Mouse (Mus musculus): Measurements from ENCODE around the gene Extl2. TPM values are rescaled to one million over a fixed set of nuclear protein-coding genes. Genes with fewer than 3 reads are reported as not detected.

The Extl2 gene
- polyA plus RNA-seq, 1 experiment = 2.5 TPM

- no peak overlapping the region for H3K27ac ChIP-seq (ENCODE audit: insufficient read depth, low read depth, low read length)
- H3K4me3 ChIP-seq (ENCODE audit: low read depth, low read length) = no peak overlapping the region
- H3K4me1 ChIP-seq (ENCODE audit: control insufficient read depth, insufficient read depth, insufficient read length, low read length) = no peaks in the 10 kb centered on the region
- WGBS = 49% methylated on average over 5 of the region's 5 CpGs
- no peaks in the 10 kb centered on the region; the same call in 1 of the 2 replicates for H3K27me3 ChIP-seq (ENCODE audit: control insufficient read depth, insufficient read depth, low read length)
- TF ChIP-seq POLR2A (IDR thresholded peaks at IDR 0.05; ENCODE audit: low read depth, low read length) = no peak
- no peak for TF ChIP-seq CTCF (IDR thresholded peaks at IDR 0.05; ENCODE audit: extremely low read depth, insufficient read length, insufficient replicate concordance, low read depth, low read length)
- no peaks in the 10 kb centered on the region for H3K36me3 ChIP-seq (ENCODE audit: control insufficient read depth, insufficient read depth, low read length)
Measured at GRCm38 (mm10) chr3:116047034-116047433, 39.8 kb downstream of the Extl2 start.

GRCm38 (mm10) chr3:116057078-116057477 lies 49.8 kb downstream of the Extl2 start:
- 65% methylated on average over 6 of the region's 6 CpGs for WGBS

GRCm38 (mm10) chr3:116060320-116060719 lies 53.1 kb downstream of the Extl2 start:
- no peak for TF ChIP-seq CTCF (IDR thresholded peaks at IDR 0.05; ENCODE audit: extremely low read depth, insufficient read length, insufficient replicate concordance, low read depth, low read length)
- 85% methylated on average over 5 of the region's 5 CpGs for WGBS

More at GRCm38 (mm10) chr3:116057078-116057477, 49.8 kb downstream of the Extl2 start:
- Histone ChIP-seq H3K4me3 (ENCODE audit: low read depth, low read length) (no peak overlapping the region), H3K4me1 (ENCODE audit: control insufficient read depth, insufficient read depth, insufficient read length, low read length) (no peaks in the 10 kb centered on the region), H3K27ac (ENCODE audit: insufficient read depth, low read depth, low read length) (no peak overlapping the region), H3K27me3 (ENCODE audit: control insufficient read depth, insufficient read depth, low read length) (no peaks in the 10 kb centered on the region), H3K36me3 (ENCODE audit: control insufficient read depth, insufficient read depth, low read length) (no peaks in the 10 kb centered on the region)
- TF ChIP-seq POLR2A (IDR thresholded peaks at IDR 0.05; ENCODE audit: low read depth, low read length) (no peak), CTCF (IDR thresholded peaks at IDR 0.05; ENCODE audit: extremely low read depth, insufficient read length, insufficient replicate concordance, low read depth, low read length) (no peak)

GRCm38 (mm10) chr3:116062141-116062540 lies 54.9 kb downstream of the Extl2 start:
- TF ChIP-seq CTCF (IDR thresholded peaks at IDR 0.05; ENCODE audit: extremely low read depth, insufficient read length, insufficient replicate concordance, low read depth, low read length) = no peak
- no peak for TF ChIP-seq POLR2A (IDR thresholded peaks at IDR 0.05; ENCODE audit: low read depth, low read length)
- Histone ChIP-seq H3K36me3 (ENCODE audit: control insufficient read depth, insufficient read depth, low read length) (no peaks in the 10 kb centered on the region), H3K4me3 (ENCODE audit: low read depth, low read length) (no peak overlapping the region), H3K27me3 (ENCODE audit: control insufficient read depth, insufficient read depth, low read length) (no peaks in the 10 kb centered on the region), H3K27ac (ENCODE audit: insufficient read depth, low read depth, low read length) (no peak overlapping the region), H3K4me1 (ENCODE audit: control insufficient read depth, insufficient read depth, insufficient read length, low read length) (no peaks in the 10 kb centered on the region)
- 84% methylated on average over 2 of the region's 2 CpGs for WGBS

More at GRCm38 (mm10) chr3:116060320-116060719, 53.1 kb downstream of the Extl2 start:
- Histone ChIP-seq H3K4me3 (ENCODE audit: low read depth, low read length) (no peak overlapping the region), H3K36me3 (ENCODE audit: control insufficient read depth, insufficient read depth, low read length) (no peaks in the 10 kb centered on the region), H3K4me1 (ENCODE audit: control insufficient read depth, insufficient read depth, insufficient read length, low read length) (no peaks in the 10 kb centered on the region), H3K27ac (ENCODE audit: insufficient read depth, low read depth, low read length) (no peak overlapping the region), H3K27me3 (ENCODE audit: control insufficient read depth, insufficient read depth, low read length) (no peaks in the 10 kb centered on the region)

GRCm38 (mm10) chr3:116072584-116072983 lies 65.3 kb downstream of the Extl2 start:
- no peaks in the 10 kb centered on the region for H3K4me1 ChIP-seq (ENCODE audit: control insufficient read depth, insufficient read depth, insufficient read length, low read length)
- no peak overlapping the region for H3K4me3 ChIP-seq (ENCODE audit: low read depth, low read length)
- H3K27ac ChIP-seq (ENCODE audit: insufficient read depth, low read depth, low read length) = no peak overlapping the region
- 80% methylated on average over 2 of the region's 2 CpGs for WGBS
- no peaks in the 10 kb centered on the region for H3K36me3 ChIP-seq (ENCODE audit: control insufficient read depth, insufficient read depth, low read length)
- H3K27me3 ChIP-seq (ENCODE audit: control insufficient read depth, insufficient read depth, low read length) = no peaks in the 10 kb centered on the region
- TF ChIP-seq POLR2A (IDR thresholded peaks at IDR 0.05; ENCODE audit: low read depth, low read length) (no peak), CTCF (IDR thresholded peaks at IDR 0.05; ENCODE audit: extremely low read depth, insufficient read length, insufficient replicate concordance, low read depth, low read length) (no peak)

- Histone ChIP-seq H3K27ac (ENCODE audit: insufficient read depth, low read depth, low read length) (no peak overlapping the region), H3K27me3 (ENCODE audit: control insufficient read depth, insufficient read depth, low read length) (no peaks in the 10 kb centered on the region), H3K4me3 (ENCODE audit: low read depth, low read length) (no peak overlapping the region), H3K36me3 (ENCODE audit: control insufficient read depth, insufficient read depth, low read length) (no peaks in the 10 kb centered on the region), H3K4me1 (ENCODE audit: control insufficient read depth, insufficient read depth, insufficient read length, low read length) (no peaks in the 10 kb centered on the region)
- no peak for TF ChIP-seq CTCF (IDR thresholded peaks at IDR 0.05; ENCODE audit: extremely low read depth, insufficient read length, insufficient replicate concordance, low read depth, low read length)
- TF ChIP-seq POLR2A (IDR thresholded peaks at IDR 0.05; ENCODE audit: low read depth, low read length) = no peak
- WGBS = 70% methylated on average over 2 of the region's 2 CpGs
Measured at GRCm38 (mm10) chr3:116076739-116077138, 69.5 kb downstream of the Extl2 start.

- Histone ChIP-seq H3K27me3 (ENCODE audit: control insufficient read depth, insufficient read depth, low read length) (no peaks in the 10 kb centered on the region), H3K36me3 (ENCODE audit: control insufficient read depth, insufficient read depth, low read length) (no peaks in the 10 kb centered on the region), H3K27ac (ENCODE audit: insufficient read depth, low read depth, low read length) (no peak overlapping the region), H3K4me3 (ENCODE audit: low read depth, low read length) (no peak overlapping the region), H3K4me1 (ENCODE audit: control insufficient read depth, insufficient read depth, insufficient read length, low read length) (no peaks in the 10 kb centered on the region)
- 63% methylated on average over 4 of the region's 4 CpGs for WGBS
- TF ChIP-seq CTCF (IDR thresholded peaks at IDR 0.05; ENCODE audit: extremely low read depth, insufficient read length, insufficient replicate concordance, low read depth, low read length) = no peak
- TF ChIP-seq POLR2A (IDR thresholded peaks at IDR 0.05; ENCODE audit: low read depth, low read length) = no peak
Measured at GRCm38 (mm10) chr3:116078490-116078889, 71.2 kb downstream of the Extl2 start.

Other genes with a start within 250 kb of the Extl2 start
- 0.42 and 0.94 TPM in 2 replicates for gene Dph5, start 119.6 kb upstream of the Extl2 start, polyA plus RNA-seq (2012; rRNA removed)
- 3.9 and 7.8 TPM in 2 replicates for gene Slc30a7, start 56 bp upstream of the Extl2 start, polyA plus RNA-seq (2012; rRNA removed)
- gene Vcam1, start 122.2 kb downstream of the Extl2 start, polyA plus RNA-seq (2012; rRNA removed) = 1.0 and 1.1 TPM in 2 replicates
- gene Gpr88, start 246.0 kb downstream of the Extl2 start, polyA plus RNA-seq (2012; rRNA removed) = 0.63 and 0.83 TPM in 2 replicates